Mouse (Mus musculus): ENCODE measurements around the gene Slc6a13.

Slc6a13 gene

DNA sequence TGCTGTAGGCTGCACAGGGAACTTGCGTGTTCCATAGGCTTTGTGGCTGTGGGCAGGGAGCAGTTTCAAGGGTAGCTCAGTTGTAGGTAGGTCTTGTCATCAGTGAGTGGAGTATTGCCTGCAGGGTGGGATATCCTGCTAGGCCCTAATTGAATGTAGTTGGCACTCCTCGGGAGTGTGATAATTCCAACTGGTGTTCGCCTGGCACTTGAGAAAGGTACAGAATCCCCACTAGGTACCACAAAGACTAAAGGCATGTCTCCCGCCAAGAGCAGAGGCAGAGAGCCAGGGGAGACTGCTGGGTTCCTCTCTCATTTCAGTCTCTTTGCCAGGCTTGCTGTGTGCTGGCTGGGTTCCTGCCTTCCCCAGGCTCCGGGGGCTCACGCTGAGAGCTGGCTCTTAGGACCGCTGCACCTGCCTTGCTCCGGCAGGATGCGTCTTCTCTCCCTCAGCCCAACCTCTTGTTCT lies 28.4 kb downstream of the Slc6a13 start:
- DNase-seq: peak; percentile 93 to 94

DNA sequence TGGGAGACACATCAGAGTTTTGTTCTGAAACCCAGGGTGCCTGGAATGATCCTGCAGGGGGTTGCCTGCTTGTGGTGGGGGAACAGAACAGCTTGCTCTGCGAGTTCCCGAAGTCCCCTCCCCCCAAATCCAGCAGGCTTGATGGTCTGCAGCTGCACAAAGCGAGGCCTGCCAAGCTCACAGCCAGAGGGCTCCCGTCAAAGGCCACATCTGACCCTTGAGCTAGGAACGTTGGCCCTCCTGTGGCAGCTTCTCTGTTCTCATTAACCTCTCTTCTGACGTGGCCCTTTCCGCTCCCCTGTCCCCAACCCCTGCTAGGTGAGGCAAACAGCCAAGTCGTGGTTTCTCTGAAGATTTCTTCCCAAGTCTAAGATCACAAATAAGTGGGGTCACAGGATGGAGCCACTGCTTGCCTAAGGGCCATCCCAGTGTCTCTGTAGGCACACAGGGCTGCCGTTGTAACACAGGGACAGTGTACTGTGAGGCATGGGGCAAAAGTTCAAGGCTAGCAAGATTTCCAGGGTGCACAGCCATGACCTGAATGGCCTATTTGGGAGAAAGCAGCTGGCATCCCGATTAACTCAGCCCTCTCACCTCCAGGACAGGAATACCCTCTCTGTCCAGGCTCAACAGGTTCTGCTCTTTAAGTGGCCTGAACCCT lies 30.0 kb downstream of the Slc6a13 start:
- DNase-seq: peak in 1 of 2 experiments; percentile 21

DNA sequence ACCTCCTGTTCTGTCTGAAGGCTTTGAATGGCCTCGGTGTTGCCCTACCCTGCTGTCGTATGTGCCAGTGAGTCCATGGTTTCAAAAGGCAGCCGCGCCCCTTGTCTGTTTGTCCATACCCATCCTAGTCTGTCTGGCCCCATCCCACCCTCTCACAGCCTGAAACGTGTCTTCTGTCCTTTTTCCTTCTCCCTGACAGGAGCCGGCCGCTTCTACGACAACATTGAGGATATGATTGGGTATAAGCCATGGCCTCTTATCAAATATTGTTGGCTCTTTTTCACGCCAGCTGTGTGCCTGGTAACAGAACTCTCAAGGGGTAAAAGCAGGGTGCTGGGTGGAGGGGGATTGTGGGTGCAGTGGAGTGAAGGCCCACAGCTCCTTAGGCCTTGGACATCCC lies 35.8 kb downstream of the Slc6a13 start:
- DNase-seq: no peak

DNA sequence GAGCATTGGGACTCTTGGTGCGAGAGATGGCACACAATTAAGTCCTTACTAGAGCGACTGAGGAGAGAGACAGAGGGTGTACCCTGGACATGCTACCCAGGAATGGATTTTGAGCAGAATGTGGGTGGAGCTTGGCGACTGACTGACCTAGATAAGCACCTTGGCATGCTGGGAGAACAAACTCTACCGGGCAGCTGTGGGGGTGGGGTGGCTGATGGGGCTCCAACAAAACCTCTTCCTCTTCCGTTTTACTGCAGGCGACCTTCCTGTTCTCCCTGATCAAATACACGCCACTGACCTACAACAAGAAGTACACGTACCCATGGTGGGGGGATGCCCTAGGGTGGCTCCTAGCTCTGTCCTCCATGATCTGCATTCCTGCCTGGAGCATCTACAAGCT lies 36.5 kb downstream of the Slc6a13 start:
- DNase-seq: peak in 1 of 2 experiments; percentile 28

DNA sequence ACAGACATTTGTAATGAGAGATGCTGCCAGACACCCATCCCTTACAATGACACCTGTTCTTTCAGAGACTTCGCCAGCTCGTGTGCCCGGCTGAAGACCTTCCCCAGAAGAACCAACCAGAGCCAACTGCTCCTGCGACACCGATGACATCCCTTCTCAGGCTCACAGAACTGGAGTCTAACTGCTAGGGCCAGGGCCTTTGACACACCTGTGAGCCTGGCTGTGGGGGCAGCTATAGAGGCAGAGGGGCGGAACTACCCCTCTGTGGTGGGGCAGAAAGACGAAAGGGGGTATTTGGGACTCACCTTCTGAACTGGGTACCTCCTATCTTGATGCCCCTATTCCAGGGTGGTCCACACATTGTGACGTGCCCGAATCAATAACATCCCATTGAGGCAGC lies 37.2 kb downstream of the Slc6a13 start:
- no peak for DNase-seq

DNA sequence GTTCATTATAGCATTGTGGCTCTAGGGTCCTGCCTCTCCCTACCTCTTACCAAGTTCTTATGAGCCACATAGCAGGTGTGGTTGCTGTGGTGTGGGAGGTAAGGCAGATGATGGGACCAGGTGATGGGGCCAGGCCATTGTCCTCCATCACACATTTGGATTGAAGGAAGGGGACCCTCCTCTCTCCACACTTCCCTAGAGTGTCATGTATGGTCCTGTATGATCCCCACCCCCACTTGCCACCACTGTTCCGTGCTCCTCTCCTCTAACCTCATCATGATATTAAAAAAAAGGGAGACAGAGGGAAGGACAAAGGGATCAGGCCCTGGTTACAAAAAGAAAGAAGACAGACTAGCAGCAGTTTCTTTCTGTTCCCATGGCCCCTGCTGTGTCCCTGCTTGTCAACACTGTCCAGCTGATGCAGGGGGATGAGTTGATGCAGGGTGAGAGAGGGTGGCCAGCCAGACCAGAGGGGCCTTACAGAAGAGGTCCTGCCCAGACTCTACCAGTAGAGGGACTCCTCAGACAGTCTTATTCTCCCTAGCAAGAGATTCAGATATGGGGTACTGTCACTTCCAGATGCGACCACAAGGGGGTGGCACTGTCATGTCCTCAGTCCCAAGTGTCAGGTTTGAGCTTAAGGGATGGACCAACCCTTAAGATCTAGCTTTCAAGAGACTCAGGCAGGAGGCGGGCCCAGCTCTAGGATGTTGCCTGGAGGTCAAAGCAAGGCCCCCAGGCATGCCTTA lies 37.9 kb downstream of the Slc6a13 start:
- DNase-seq: peak; percentile 63 to 80

DNA sequence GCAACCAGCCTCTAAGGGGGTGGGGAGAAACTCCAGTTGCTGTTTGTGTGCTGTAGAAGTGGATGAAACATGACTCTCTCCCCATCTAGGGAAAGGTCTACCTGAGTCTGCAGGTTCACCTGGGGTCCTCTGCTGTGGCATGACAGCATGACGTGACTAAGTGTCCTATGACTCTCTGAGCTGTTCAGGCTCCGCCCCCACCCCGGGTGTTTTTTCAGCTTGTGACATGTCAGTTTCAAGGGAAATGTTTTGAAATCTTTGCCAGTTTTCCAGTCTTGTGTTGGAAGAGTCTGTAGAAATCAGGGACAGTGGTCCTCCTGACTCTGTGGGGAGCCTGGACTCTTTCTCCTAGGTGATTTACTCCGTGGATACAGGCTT lies 38.5 kb downstream of the Slc6a13 start:
- no peak for DNase-seq

DNA sequence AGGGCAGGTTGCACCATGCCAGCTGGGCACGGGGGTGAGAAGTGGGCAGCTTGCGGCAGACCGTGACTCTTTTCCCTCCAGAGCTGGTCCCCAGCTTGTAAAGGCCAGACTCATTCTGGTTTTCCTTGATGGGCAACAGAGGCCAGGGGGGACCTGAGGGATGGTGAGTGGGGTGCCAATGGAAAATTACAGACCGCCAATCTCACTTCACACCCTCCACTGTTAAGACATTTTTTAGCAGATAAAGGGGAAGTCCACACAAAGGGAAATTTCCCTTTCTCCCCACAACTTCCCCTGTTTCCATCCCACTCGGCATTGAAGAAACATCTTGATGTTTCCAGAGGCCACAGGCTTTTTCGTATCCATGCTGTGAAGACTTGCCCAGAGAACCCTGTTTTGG lies 41.6 kb downstream of the Slc6a13 start:
- DNase-seq: no peak

DNA sequence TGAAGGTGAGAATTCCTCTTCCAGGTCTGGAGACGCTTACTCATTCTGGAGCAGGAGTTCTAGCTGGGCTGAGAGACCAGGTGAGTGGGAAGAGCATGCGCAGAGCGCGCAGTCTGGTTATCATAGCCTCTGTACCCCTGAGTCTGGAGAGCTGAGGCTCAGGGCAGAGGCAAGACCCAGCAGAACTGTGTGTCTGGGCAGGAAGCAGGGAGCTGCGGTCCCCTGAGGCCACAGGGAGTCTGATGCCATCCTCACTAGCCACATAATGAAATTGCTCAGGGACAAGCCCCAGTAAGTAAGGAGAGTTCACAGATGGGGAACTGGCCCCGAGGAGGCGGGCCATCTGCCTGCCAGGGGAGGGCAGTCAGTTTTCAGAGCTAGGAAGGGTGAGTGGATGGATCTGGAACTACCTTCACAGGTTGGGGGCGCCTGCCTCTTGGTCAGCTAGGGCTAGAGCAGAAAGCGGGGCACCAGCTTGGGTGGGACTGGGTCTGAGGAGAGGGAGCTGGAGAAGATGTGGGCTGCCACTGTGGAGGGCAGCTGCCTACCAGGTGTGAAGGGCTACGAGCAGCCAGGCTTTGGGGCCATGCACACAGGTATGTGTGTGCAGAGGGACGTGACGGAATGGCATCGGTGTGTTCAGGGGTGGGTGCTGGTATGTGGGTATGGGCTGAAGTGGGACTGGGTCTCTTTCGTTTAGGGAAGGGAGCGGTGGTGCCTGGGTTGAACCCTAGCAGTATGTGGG lies 43.2 kb downstream of the Slc6a13 start, which contains the start of gene Slc6a12:
Gene Slc6a12, plus strand, starts transcription at position 51 of the 745 bp plus-strand sequence.
- peak in 1 of 2 experiments; percentile 19 for DNase-seq

DNA sequence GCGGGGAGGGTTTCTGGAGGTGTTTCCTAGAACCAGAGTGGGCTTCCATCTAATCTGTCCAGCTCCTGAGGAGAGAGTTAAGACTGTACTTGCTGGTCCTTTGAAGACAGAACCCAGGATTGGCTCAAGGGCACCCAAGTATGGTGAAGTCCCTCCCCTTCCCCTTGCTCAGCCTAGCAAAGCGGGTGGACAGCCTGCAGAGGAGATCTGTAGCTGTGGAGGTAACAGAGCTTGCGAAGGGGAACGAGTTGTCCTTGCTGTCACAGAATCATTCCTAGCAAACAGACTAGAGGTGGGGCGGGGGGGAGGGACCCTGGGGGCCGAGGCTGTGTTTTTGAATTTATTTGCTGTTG lies 43.7 kb downstream of the Slc6a13 start:
- no peak for DNase-seq

DNA sequence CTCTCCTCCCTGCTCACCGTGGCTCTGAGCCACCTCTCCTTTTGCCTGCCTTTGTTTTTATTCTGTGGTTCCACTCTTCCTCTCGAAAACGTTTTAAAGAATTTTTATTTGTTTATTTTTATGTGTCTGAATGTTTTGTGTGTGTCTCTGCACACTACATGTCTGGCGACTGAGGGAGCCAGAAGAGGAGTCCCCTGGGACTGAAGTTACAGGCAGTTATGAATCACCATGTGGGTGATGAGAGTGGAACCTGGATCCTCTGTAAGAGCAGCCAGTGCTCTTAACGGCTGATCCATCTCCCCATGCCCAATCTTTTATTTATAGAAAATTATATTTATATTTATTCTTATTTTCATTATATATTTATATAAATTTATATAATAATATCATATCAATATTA lies 44.3 kb downstream of the Slc6a13 start:
- DNase-seq: no peak

DNA sequence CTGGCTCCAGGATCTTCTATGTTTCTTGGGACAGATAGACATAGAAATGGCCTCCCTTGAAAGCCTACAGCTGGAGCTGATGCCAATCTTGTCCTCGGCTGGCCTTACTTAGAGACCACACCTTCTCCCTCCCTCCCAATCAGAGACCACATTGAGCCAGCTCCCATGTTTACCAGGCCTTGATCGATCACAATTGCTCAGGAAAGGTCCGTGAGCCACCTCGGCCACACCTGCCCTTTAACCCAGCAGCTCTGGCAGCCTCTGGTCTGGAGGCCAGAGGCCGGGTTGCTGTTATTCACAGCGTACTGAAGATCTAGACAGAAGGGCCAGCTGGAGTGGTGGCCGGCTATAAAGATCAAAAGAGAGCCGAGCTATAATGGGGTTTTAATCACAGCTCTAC lies 46.4 kb downstream of the Slc6a13 start:
- no peak for DNase-seq

DNA sequence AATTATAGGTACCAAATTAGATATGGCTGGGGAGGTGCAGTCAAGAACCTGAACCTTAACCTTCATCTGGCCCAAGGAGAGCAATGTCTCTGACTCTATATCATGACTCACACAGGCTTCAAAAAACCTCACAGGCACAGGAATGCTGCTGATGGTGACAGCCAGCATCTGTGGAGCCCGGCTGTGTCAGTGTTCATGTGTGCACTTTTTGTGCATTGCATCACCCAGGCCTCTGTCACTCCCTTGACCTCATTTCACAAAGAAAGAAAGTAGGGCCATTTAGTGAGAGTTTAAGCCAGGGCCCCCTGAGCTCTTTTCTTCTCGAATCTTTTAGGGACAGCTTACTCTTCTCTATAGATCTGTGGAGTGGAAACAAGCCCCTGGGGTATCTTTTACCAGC lies 52.2 kb downstream of the Slc6a13 start:
- DNase-seq: no peak

DNA sequence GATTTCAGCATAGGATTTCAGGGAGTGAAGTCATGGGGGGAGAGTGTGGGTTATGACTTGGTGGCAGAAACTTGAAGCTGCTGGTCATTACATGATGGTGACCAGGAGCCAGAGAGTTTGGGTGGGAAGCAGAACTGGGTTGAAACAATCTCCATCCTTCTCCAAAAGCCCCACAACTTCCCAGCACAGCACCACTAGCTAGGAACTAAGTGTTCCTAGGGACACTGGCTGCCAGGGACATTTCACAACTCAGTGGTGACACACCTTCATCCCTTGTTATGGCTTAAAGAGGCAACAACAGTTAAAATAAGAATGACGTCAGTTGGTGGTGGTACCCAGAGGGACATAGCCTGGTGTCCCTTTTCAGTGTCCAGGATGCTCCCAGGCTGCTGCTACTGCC lies 56.0 kb downstream of the Slc6a13 start:
- no peak for DNase-seq

DNA sequence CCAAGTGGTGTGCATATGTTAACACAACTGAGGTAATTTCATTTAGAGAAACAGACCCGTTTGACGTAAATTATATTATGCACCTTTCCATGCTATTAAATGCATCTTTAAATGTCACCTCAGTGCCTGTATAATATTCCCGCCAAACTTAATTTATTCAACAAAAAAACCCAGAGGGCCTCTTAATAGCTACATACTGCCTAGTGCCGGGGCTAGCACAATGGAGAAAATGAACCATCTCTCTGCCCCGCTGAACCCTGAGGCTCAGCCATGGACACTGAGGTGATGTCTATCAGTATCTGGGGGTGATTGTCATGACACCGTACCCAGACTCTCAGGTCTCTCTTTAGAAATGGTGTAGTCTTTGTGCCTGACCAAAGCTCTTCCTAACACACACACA lies 57.2 kb downstream of the Slc6a13 start:
- DNase-seq: no peak

DNA sequence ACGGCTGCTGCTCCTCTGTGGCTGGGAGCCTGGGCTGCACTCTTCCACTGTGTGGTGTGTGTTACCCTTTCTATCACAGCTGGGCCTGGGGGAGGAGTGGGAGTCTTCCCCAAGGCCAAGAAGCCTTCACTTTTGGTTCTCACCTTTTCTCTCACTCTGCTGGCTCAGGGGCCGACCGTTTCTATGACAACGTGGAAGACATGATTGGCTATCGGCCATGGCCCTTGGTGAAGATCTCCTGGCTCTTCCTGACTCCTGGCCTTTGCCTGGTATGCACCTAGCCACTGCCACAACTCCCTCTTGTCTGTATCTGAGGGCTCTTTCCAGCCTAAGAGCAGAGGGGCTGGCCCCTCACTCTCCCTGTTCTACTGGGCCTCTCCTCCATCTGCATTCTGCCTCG lies 63.0 kb downstream of the Slc6a13 start:
- no peak for DNase-seq

DNA sequence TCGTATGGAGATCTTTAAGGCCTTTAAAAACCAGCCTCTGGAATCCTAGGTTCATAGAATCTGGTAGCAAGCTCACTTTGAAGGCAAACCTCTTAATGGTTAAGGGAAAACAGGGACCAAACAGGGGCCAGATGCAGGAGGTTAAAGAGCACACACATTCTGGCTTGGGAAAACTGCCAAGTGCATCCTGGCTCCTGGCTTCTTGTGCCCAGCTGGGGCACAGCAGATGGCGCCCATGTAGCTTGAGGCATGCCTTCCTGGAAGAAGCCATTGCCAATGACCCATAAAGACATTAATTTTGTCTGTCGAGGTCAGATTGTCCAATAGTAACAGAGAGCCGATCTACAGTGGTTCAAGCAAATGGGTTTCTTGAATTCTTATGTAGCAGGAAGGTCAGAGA lies 63.9 kb downstream of the Slc6a13 start:
- peak in 1 of 2 experiments; percentile 23 for DNase-seq

DNA sequence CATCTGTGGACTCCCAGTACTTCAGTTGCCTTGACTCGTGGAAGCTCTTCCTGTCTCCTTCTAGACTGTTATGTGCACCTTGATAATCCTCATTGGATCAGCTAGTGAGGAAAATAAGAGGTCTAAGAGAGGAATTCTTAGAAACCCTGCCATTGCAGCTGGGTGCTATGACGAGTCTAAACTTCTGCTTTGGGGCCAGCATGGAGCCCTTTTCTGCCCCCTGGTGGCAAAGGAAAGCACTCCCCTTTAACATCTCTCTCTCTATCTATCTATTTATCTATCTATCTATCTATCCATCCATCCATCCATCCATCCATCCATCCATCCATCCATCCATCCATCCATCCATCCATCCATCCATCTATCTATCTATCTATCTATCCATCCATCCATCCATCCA lies 66.5 kb downstream of the Slc6a13 start:
- peak in 1 of 2 experiments; percentile 52 for DNase-seq

DNA sequence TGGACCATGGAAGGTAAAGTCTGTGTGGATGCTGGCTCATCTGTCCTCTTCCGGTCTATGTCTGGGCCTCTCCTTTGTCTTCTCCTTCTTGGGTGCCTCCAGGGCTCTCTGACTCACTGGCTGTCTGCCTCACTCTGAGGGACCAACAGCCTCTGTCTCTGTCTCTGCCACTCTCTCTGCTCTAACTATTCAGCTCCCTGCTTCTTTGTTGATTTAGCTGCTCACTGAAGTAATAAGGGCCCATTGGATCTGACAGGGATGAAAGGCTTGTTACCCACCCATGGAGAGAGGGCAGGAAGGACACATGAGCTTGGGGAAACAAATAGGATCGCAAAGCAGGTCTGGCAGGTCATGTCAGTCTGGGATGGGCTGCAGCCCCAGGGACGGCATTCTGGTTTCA lies 67.1 kb downstream of the Slc6a13 start:
- DNase-seq: no peak

DNA sequence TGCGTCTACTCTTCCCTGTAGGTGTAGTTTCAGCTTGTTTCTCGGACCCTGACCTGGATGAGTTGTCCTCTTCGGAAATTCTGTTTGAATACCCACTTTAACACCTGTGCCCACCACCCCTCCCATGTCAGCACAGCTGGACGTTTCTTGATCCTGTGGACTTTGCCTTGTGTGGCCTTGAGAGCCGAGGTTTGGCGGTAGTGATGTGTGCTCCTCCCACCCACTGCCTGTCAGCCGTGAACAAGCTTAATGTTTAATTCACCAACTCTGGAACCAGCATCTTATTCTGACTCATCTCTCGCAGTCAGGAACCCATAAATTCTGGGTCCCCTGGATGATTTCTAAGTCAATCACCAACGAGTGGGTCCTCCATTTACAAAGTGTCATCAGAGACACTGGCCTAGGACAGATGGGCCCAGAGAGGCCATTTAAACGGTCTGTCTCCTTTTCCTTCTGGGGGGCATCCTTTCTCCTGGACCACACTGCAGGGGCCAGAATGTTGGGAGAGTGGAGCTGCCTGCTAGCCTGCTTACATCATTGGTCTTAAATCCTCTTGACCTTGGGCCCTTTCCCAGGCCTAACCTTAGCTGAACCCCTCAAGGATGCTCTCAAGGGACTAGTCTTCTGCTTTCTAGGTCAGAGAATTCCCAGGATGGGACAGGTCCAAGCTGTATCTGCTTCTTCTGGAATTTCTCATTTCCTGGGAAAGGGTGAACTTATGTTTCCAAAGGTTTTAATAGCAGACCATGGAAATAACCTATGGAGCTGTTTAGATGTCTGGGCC lies 71.4 kb downstream of the Slc6a13 start:
- DNase-seq: no peak

DNA sequence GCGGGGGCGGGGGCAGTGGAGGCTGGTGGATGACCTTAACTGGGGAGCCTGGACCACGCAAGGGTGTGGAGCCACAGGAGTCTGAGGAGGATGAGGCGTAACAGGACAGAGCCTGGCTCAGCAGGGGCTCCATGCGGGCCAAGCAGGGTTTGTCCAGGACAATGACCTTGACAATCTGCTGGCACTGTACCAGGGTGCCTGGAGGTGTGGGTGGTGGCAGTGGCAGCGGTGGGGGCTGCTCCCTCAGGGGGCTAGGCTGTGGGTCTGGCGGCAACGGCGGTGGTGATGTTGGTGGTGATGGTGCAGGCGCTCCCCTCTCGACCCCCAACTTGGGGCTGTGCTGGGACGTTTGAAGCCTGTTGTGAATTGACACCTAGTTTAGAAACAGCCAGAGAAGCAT lies 76.1 kb downstream of the Slc6a13 start:
- peak in 1 of 2 experiments; percentile 25 for DNase-seq

DNA sequence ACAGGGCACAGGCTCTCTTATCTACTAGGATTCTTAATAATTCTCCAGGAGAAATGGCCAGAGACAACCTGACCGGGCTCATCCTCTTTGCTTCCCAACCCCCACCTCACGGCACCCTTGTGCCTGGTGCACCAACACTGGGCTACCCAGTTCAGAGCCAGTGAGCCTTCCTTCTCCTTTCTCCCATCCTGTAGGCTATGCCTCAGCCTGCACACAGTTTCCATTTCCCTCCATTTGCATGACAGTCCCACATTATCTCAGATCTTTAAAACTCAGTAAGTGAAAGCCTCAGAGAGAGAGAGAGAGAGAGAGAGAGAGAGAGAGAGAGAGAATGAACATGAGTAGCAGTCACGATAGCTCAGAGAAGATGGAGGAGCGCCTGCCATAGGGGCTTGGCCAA lies 78.2 kb downstream of the Slc6a13 start:
- DNase-seq: no peak

DNA sequence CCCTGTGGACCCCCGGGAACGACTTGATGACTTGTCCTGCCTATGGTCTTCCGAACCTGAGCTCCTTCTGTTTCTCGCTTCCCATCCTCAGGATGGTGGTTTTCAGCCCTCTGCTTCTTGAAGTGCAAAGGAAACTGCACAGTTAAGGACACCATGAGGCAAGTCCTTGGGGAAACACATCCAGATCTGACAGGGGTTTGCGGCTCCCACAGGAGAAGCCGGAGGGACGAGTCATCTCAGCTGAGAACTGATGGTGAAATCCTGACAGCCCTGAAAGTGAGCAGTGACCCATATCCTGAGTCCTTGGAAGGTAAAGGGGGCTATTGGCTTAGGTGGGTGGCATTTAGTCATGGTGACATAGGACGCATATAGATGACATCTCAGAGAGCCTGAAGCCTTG lies 80.5 kb downstream of the Slc6a13 start:
- DNase-seq: no peak

All from cerebellum, postnatal 25 days (tissue).